Mouse (Mus musculus): ENCODE results near the gene Gfap. TPM values are rescaled to one million over a fixed set of nuclear protein-coding genes. Genes with fewer than 3 reads are reported as not detected.
A peak's percentile ranks its signal among the peaks of the same experiment; 100 is the strongest.

Gene Gfap
- polyA plus RNA-seq, 1 experiment from 2014 or later = 0.11 TPM

- H3K27me3 ChIP-seq (ENCODE audit: control insufficient read depth, insufficient read depth, low read length) = no peaks in the 10 kb centered on the region
- no peaks in the 10 kb centered on the region for H3K9me3 ChIP-seq (ENCODE audit: control insufficient read depth, low read length)
- 79% methylated on average over 3 of the region's 3 CpGs for WGBS
- DNase-seq (ENCODE audit: low spot score, missing footprints) (no peak), ATAC-seq (ENCODE audit: low FRiP score) (peak; percentile 50; the same call in 1 of the 2 replicates)
- no peak overlapping the region for H3K27ac ChIP-seq (ENCODE audit: low read depth, low read length)
- H3K4me2 ChIP-seq = no peak overlapping the region
- peaks cover 7% of the 10 kb centered on the region; the same call in 1 of the 2 replicates for H3K4me1 ChIP-seq (ENCODE audit: control insufficient read depth, insufficient read depth, low read length)
- no peaks in the 10 kb centered on the region for H3K36me3 ChIP-seq (ENCODE audit: control insufficient read depth, insufficient read depth, low read length)
- no peak overlapping the region for H3K4me3 ChIP-seq (ENCODE audit: low read depth, low read length)
- H3K9ac ChIP-seq (ENCODE audit: low read length) = no peak overlapping the region
Measured at GRCm38 (mm10) chr11:102937529-102938182, 36.9 kb upstream of the Gfap start.

GRCm38 (mm10) chr11:102936272-102936671 is 35.6 kb upstream of the Gfap start:
- Histone ChIP-seq H3K27ac (ENCODE audit: low read depth, low read length) (no peak overlapping the region), H3K27me3 (ENCODE audit: control insufficient read depth, insufficient read depth, low read length) (no peaks in the 10 kb centered on the region), H3K36me3 (ENCODE audit: control insufficient read depth, insufficient read depth, low read length) (no peaks in the 10 kb centered on the region), H3K9me3 (ENCODE audit: control insufficient read depth, low read length) (no peaks in the 10 kb centered on the region), H3K4me2 (no peak overlapping the region), H3K9ac (ENCODE audit: low read length) (no peak overlapping the region), H3K4me1 (ENCODE audit: control insufficient read depth, insufficient read depth, low read length) (peaks cover 7% of the 10 kb centered on the region; the same call in 1 of the 2 replicates), H3K4me3 (ENCODE audit: low read depth, low read length) (no peak overlapping the region)
- no peak for DNase-seq (ENCODE audit: low spot score, missing footprints)
- no peak for ATAC-seq (ENCODE audit: low FRiP score)
- 53% methylated on average over 4 of the region's 4 CpGs for WGBS

DNA sequence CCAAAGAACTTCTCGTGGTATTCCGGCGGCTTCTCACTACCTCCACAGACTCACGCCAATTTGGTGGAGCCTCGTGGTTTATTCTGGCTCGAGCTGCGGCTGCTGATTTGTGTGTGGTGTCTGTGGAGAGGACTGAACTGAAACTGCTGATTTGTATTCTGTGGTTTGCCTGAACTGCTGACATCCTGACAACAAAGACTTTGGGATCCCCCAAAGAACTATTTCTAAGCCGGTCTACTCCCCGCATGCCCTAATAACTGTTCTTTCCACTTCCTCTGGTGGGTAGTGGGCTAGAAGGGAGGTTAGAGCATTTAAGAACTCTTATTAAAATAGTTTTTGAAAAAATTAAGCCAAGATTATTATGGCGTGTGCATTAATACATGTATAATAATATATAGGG is 30.0 kb upstream of the Gfap start:
- 93% methylated on average over 10 of the region's 10 CpGs for WGBS
- DNase-seq (ENCODE audit: low spot score, missing footprints) (no peak), ATAC-seq (ENCODE audit: low FRiP score) (no peak)
- Histone ChIP-seq H3K9me3 (ENCODE audit: control insufficient read depth, low read length) (no peaks in the 10 kb centered on the region), H3K27me3 (ENCODE audit: control insufficient read depth, insufficient read depth, low read length) (no peaks in the 10 kb centered on the region), H3K9ac (ENCODE audit: low read length) (no peak overlapping the region), H3K4me1 (ENCODE audit: control insufficient read depth, insufficient read depth, low read length) (no peaks in the 10 kb centered on the region), H3K4me3 (ENCODE audit: low read depth, low read length) (no peak overlapping the region), H3K36me3 (ENCODE audit: control insufficient read depth, insufficient read depth, low read length) (no peaks in the 10 kb centered on the region), H3K4me2 (no peak overlapping the region), H3K27ac (ENCODE audit: low read depth, low read length) (no peak overlapping the region)

- 1% methylated on average over 10 of the region's 10 CpGs for WGBS
- peak overlapping the region; percentile 59 for H3K4me2 ChIP-seq
Measured at GRCm38 (mm10) chr11:102925351-102925717, 24.6 kb upstream of the Gfap start.

DNA sequence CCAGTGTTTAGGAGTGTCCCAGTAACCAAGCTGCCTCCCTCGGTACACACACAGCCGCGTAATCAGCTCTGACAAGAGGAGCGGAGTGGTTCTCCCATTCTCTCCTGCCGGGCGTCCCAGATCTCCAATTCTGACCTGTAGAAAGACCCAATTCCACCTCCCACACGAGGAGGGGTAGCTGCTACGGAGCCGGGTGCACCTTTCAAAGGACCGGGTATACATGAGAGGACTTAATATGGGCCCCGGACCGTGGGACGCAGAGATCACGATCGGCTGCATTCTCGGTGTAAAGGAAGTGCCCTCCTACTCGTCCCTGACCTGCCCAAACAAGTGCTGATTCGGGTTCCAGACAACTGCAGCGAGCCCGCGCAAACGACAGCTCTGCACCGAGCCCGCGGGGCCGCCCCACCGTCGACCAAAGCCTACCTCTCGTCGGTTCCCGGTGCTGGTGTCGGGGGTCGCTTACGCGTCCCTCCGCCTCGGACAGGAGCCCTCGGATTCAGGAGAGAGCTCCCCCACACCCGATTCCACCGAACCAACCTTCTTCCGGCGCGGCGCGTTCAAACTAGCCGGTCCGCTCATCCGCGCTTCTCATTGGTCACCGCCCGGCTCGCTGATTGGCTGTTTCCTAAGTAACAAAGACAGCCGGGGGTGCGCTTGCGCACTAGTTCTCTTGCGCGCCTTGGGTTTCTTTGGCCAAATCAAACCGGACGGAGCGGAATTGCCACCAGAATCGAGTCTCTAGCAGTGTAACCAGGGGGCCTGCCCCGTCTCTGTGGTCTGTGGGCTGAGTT is 24.0 kb upstream of the Gfap start, which contains the start of gene Kif18b:
Gene Kif18b (minus strand): TSS at position 568 of the 794 bp plus-strand sequence.
- under 1% methylated on average over 62 of the region's 62 CpGs for WGBS
- peak; percentile 94 for ATAC-seq (ENCODE audit: low FRiP score)

More at GRCm38 (mm10) chr11:102925351-102925717, 24.6 kb upstream of the Gfap start:
- no peak for DNase-seq (ENCODE audit: low spot score, missing footprints)
- H3K4me1 ChIP-seq (ENCODE audit: control insufficient read depth, insufficient read depth, low read length) = peaks cover 13% of the 10 kb centered on the region
- peak; percentile 56; the same call in 1 of the 2 replicates for ATAC-seq (ENCODE audit: low FRiP score)
- no peaks in the 10 kb centered on the region for H3K36me3 ChIP-seq (ENCODE audit: control insufficient read depth, insufficient read depth, low read length)
- H3K4me3 ChIP-seq (ENCODE audit: low read depth, low read length) = peak overlapping the region; percentile 76
- H3K27ac ChIP-seq (ENCODE audit: low read depth, low read length) = peak overlapping the region; percentile 89
- H3K9ac ChIP-seq (ENCODE audit: low read length) = peak overlapping the region; percentile 66
- H3K27me3 ChIP-seq (ENCODE audit: control insufficient read depth, insufficient read depth, low read length) = no peaks in the 10 kb centered on the region
- no peaks in the 10 kb centered on the region for H3K9me3 ChIP-seq (ENCODE audit: control insufficient read depth, low read length)

DNA sequence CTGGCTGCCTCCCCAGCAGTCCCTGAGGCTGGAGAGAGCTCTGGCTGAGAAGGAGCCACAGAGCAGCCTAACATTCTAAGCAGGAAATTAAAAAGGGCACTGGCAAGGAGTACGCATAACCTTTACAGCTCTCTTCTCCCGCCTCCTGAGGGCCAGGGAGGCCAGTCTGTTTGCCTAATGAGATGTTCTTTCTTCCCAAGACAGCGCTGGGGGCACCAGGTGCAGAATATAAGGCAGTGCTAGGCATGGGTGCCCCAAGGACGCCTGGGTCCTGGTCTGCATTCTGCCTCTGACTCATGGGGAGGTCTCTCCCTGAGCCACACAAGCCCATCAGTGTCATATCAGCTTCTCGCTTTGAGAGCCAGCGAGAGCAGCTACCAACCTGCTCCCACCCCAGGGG is 20.8 kb upstream of the Gfap start:
- Histone ChIP-seq H3K4me2 (no peak overlapping the region), H3K27me3 (ENCODE audit: control insufficient read depth, insufficient read depth, low read length) (no peaks in the 10 kb centered on the region), H3K4me1 (ENCODE audit: control insufficient read depth, insufficient read depth, low read length) (peaks cover 13% of the 10 kb centered on the region), H3K9ac (ENCODE audit: low read length) (no peak overlapping the region), H3K27ac (ENCODE audit: low read depth, low read length) (peak overlapping the region; percentile 25; the same call in 1 of the 2 replicates), H3K4me3 (ENCODE audit: low read depth, low read length) (no peak overlapping the region), H3K9me3 (ENCODE audit: control insufficient read depth, low read length) (no peaks in the 10 kb centered on the region), H3K36me3 (ENCODE audit: control insufficient read depth, insufficient read depth, low read length) (no peaks in the 10 kb centered on the region)
- ATAC-seq (ENCODE audit: low FRiP score) = no peak
- WGBS = 84% methylated on average over 6 of the region's 6 CpGs
- no peak for DNase-seq (ENCODE audit: low spot score, missing footprints)

More for the DNA sequence above, 24.0 kb upstream of the Gfap start, which contains the start of gene Kif18b:
- H3K27ac ChIP-seq (ENCODE audit: low read depth, low read length) = peak within 1 kb of the TSS; percentile 89
- H3K4me3 ChIP-seq (ENCODE audit: low read depth, low read length) = peak within 1 kb of the TSS; percentile 76
- no peaks in the 10 kb centered on the region for H3K27me3 ChIP-seq (ENCODE audit: control insufficient read depth, insufficient read depth, low read length)
- H3K4me2 ChIP-seq = peak within 1 kb of the TSS; percentile 59
- H3K9me3 ChIP-seq (ENCODE audit: control insufficient read depth, low read length) = no peaks in the 10 kb centered on the region
- peaks cover 13% of the 10 kb centered on the region for H3K4me1 ChIP-seq (ENCODE audit: control insufficient read depth, insufficient read depth, low read length)
- no peaks in the 10 kb centered on the region for H3K36me3 ChIP-seq (ENCODE audit: control insufficient read depth, insufficient read depth, low read length)
- peak within 1 kb of the TSS; percentile 89 for H3K9ac ChIP-seq (ENCODE audit: low read length)
- peak; percentile 99 for DNase-seq (ENCODE audit: low spot score, missing footprints)

- H3K27me3 ChIP-seq (ENCODE audit: control insufficient read depth, insufficient read depth, low read length) = no peaks in the 10 kb centered on the region
- DNase-seq (ENCODE audit: low spot score, missing footprints) (no peak), ATAC-seq (ENCODE audit: low FRiP score) (no peak)
- no peak overlapping the region for H3K4me3 ChIP-seq (ENCODE audit: low read depth, low read length)
- H3K4me2 ChIP-seq = no peak overlapping the region
- H3K27ac ChIP-seq (ENCODE audit: low read depth, low read length) = no peak overlapping the region
- peaks cover 7% of the 10 kb centered on the region; the same call in 1 of the 2 replicates for H3K4me1 ChIP-seq (ENCODE audit: control insufficient read depth, insufficient read depth, low read length)
- peaks cover 23% of the 10 kb centered on the region for H3K36me3 ChIP-seq (ENCODE audit: control insufficient read depth, insufficient read depth, low read length)
- 93% methylated on average over 4 of the region's 4 CpGs for WGBS
- no peak overlapping the region for H3K9ac ChIP-seq (ENCODE audit: low read length)
- no peaks in the 10 kb centered on the region for H3K9me3 ChIP-seq (ENCODE audit: control insufficient read depth, low read length)
Measured at GRCm38 (mm10) chr11:102918077-102918476, 17.4 kb upstream of the Gfap start.

- Histone ChIP-seq H3K4me1 (ENCODE audit: control insufficient read depth, insufficient read depth, low read length) (no peaks in the 10 kb centered on the region), H3K9ac (ENCODE audit: low read length) (no peak overlapping the region), H3K27me3 (ENCODE audit: control insufficient read depth, insufficient read depth, low read length) (no peaks in the 10 kb centered on the region), H3K4me3 (ENCODE audit: low read depth, low read length) (no peak overlapping the region), H3K27ac (ENCODE audit: low read depth, low read length) (no peak overlapping the region), H3K4me2 (no peak overlapping the region), H3K36me3 (ENCODE audit: control insufficient read depth, insufficient read depth, low read length) (peaks cover 31% of the 10 kb centered on the region), H3K9me3 (ENCODE audit: control insufficient read depth, low read length) (no peaks in the 10 kb centered on the region)
- WGBS = 90% methylated on average over 9 of the region's 9 CpGs
- DNase-seq (ENCODE audit: low spot score, missing footprints) = no peak
- ATAC-seq (ENCODE audit: low FRiP score) = no peak
Measured at GRCm38 (mm10) chr11:102915380-102915779, 14.7 kb upstream of the Gfap start.

DNA sequence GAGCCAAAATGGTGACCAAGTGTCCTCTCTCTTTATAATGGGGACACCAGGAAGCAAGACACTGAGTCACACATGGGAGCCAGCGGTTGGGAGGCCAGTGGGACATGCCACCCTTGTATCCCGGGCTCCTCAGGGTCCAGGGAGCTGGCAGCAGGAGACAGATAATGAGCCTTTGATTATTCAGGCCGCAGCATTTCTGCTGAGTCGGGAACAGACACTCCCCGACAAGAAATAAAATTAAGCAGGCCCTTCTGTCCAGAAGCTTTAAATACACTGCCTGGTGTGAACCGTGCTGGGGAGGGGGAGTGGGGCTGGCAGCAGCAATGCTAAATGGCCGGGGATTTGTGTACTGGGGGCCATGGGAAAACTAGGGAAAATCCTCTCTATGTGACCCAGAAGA is 10.7 kb upstream of the Gfap start:
- DNase-seq (ENCODE audit: low spot score, missing footprints) (no peak), ATAC-seq (ENCODE audit: low FRiP score) (no peak)
- Histone ChIP-seq H3K27ac (ENCODE audit: low read depth, low read length) (no peak overlapping the region), H3K9ac (ENCODE audit: low read length) (no peak overlapping the region), H3K4me2 (no peak overlapping the region), H3K27me3 (ENCODE audit: control insufficient read depth, insufficient read depth, low read length) (no peaks in the 10 kb centered on the region), H3K9me3 (ENCODE audit: control insufficient read depth, low read length) (no peaks in the 10 kb centered on the region), H3K36me3 (ENCODE audit: control insufficient read depth, insufficient read depth, low read length) (peaks cover 62% of the 10 kb centered on the region), H3K4me3 (ENCODE audit: low read depth, low read length) (no peak overlapping the region), H3K4me1 (ENCODE audit: control insufficient read depth, insufficient read depth, low read length) (no peaks in the 10 kb centered on the region)
- 85% methylated on average over 7 of the region's 7 CpGs for WGBS

Measured in midbrain, embryonic 11.5 days (tissue).